Mouse (Mus musculus): Measurements from ENCODE around the gene Irs1. TPM values are rescaled to one million over a fixed set of nuclear protein-coding genes. Genes with fewer than 3 reads are reported as not detected.

Irs1 gene
- polyA plus RNA-seq (2014; fragmentation: Illumina TruSeq; extraction: RNeasy Lipid Tissue Mini Kit (QIAGEN cat#74804); ENCODE audit: low read depth, low replicate concordance) = 12.7 TPM

GRCm38 (mm10) chr1:82291151-82291797, at the start of gene Irs1:
Gene Irs1, minus strand, starts transcription at chr1:82291416.

GRCm38 (mm10) chr1:82316111-82316745, 25.0 kb upstream of the Irs1 start, which contains the start of gene Rhbdd1:
Gene Rhbdd1, plus strand, starts transcription at chr1:82316452.

DNA sequence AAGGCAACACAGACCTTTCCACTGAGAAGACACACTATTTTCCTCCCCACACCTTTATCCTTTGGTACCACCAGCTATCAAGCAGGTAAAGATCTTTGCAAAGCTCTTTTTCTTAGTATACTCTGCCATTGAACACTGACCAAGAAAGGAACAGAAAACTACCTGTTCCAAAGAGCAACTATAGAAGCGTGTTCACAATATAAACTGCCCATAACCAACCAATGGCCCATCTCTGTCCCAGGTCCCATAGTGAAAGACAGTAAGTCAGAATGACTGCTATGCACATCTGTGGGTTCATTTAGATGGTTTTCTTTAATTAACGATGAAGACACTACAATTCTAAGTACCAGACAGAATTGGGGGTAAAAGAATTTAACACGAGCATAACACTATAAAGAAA, 58.4 kb downstream of the Irs1 start, which contains the start of gene Gm9747:
Gene Gm9747, plus strand, starts transcription at position 301 of the 400 bp plus-strand sequence.

Other genes starting within 250 kb of the Irs1 start
- not detected for gene Gm9747, start 58.3 kb downstream of the Irs1 start, polyA plus RNA-seq (2014; fragmentation: Illumina TruSeq; extraction: RNeasy Lipid Tissue Mini Kit (QIAGEN cat#74804); ENCODE audit: low read depth, low replicate concordance)
- 18.8 TPM for gene Rhbdd1, start 25.0 kb upstream of the Irs1 start, polyA plus RNA-seq (2014; fragmentation: Illumina TruSeq; extraction: RNeasy Lipid Tissue Mini Kit (QIAGEN cat#74804); ENCODE audit: low read depth, low replicate concordance)

Data from kidney, adult 10 weeks (tissue).